Comparison of ENCODE assay signal across 12 mouse cellular contexts in the genomic region with DNA sequence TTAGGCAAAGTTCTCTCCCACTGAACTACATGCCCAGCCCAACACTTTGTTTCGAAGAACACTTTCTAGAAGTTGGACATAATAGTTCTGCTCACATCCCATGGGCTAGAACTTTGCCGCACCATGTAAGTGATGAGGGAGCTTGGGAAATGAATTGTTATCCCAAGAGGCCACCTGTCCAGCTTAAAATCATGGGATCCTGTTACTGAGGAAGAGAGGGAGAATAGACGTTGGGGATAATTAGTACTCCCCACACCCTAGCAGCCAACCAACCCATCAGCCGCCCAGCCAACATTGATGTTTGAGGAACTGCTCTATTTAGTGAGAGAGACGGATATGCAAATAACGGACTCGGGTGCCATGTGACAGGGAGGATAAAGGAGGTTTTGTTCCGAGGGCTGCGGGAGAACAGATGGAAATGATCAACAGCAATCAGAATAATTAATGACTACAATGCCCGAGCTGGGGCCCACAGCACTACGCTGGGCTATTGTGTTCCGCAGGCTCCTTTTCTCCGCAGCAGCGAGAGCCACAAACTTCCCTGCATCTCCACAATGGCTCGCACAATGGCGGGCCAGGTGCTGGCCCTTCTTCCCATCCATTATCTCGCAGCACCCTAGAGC. TPM values are rescaled to one million over a fixed set of nuclear protein-coding genes. Genes with fewer than 3 reads are reported as not detected.
A peak's percentile ranks its signal among the peaks of the same experiment; 100 is the strongest.
DNase-seq lines count a peak whose midpoint lies in the region; ATAC-seq and TF ChIP-seq lines count a peak whose summit lies in the region.
"Had no signal": no experiment of that assay in that cellular context is flagged by ENCODE, and none has a peak within 500 bp of the region (broad histone marks: within the 10 kb centered on the region; RNA-seq: fewer than 3 reads in every experiment).

No protein-coding gene starts in this region.

- TF ChIP-seq POLR2A in ES-Bruce4 (IDR thresholded peaks at IDR 0.05; ENCODE audit: insufficient read depth, low read length) = no peak

- peak; percentile 79 for ATAC-seq in forebrain, embryonic 14.5 days
- ATAC-seq in erythroblast, adult 5-6 weeks (replicated peaks; ENCODE audit: low FRiP score, poor library complexity, severe bottlenecking) = no peak

- H3K4me2 ChIP-seq in forebrain, embryonic 14.5 days (ENCODE audit: low read length) = peak overlapping the region; percentile 36; the same call in 1 of the 2 replicates
- H3K4me2 ChIP-seq: heart, embryonic 15.5 days; liver, embryonic 11.5 days had no signal

- TF ChIP-seq CTCF in ES-Bruce4 (IDR thresholded peaks at IDR 0.05; ENCODE audit: low read depth, low read length) = no peak

- H3K4me1 ChIP-seq in ES-Bruce4 (ENCODE audit: control insufficient read depth, insufficient read depth, low read length) = peaks cover 4% of the 10 kb centered on the region
- H3K4me1 ChIP-seq in forebrain, embryonic 14.5 days (ENCODE audit: control insufficient read depth, insufficient read depth, low read length) = peaks cover 32% of the 10 kb centered on the region
- H3K4me1 ChIP-seq in midbrain, embryonic 10.5 days = peaks cover 53% of the 10 kb centered on the region
- H3K4me1 ChIP-seq: heart, embryonic 15.5 days had no signal

- no peaks in the 10 kb centered on the region for H3K27me3 ChIP-seq in ES-Bruce4 (ENCODE audit: control insufficient read depth, insufficient read depth, low read length, poor library complexity, severe bottlenecking)
- H3K27me3 ChIP-seq in forebrain, embryonic 14.5 days (replicated peaks; ENCODE audit: control insufficient read depth, insufficient read depth, low read length) = peaks cover 9% of the 10 kb centered on the region
- H3K27me3 ChIP-seq in midbrain, embryonic 10.5 days (ENCODE audit: low read depth, poor library complexity, severe bottlenecking) = peaks cover 65% of the 10 kb centered on the region

- H3K27ac ChIP-seq in ES-Bruce4 (ENCODE audit: insufficient read depth, low read length) = peak overlapping the region; percentile 83
- peak overlapping the region; percentile 77 for H3K27ac ChIP-seq in forebrain, embryonic 14.5 days (ENCODE audit: low read depth, low read length)
- peak overlapping the region; percentile 69 for H3K27ac ChIP-seq in midbrain, embryonic 10.5 days (replicated peaks)
- H3K27ac ChIP-seq: heart, embryonic 15.5 days had no signal

- H3K4me3 ChIP-seq in ES-Bruce4 (ENCODE audit: low read depth, low read length) = no peak overlapping the region
- no peak overlapping the region for H3K4me3 ChIP-seq in forebrain, embryonic 14.5 days (ENCODE audit: low read depth, low read length)
- H3K4me3 ChIP-seq in midbrain, embryonic 10.5 days = peak overlapping the region; percentile 22; the same call in 1 of the 2 replicates
- H3K4me3 ChIP-seq: heart, embryonic 15.5 days had no signal

- TF ChIP-seq EP300 in ES-Bruce4 (IDR thresholded peaks at IDR 0.05; ENCODE audit: insufficient read depth, low read depth, low read length) = peak; percentile 97

- peak; percentile 70 for DNase-seq in brain, adult 2 months (ENCODE audit: low read depth, low spot score)
- DNase-seq in forebrain, embryonic 14.5 days (ENCODE audit: low spot score) = peak; percentile 87
- DNase-seq in midbrain, embryonic 10.5 days (ENCODE audit: low spot score) = peak; percentile 46
- no peak for DNase-seq in urinary bladder, adult 2 months (ENCODE audit: low spot score)
- DNase-seq in heart, postnatal 10 days = no peak
- no peak for DNase-seq in heart, postnatal 14 days
- DNase-seq: kidney, postnatal 4 days; thymus, postnatal 25 days had no signal

- H3K9ac ChIP-seq in ES-Bruce4 (ENCODE audit: low read depth, poor library complexity, severe bottlenecking) = no peak overlapping the region
- H3K9ac ChIP-seq in forebrain, embryonic 14.5 days (ENCODE audit: low read length) = no peak overlapping the region; the same call in 1 of the 2 replicates
- H3K9ac ChIP-seq: heart, embryonic 15.5 days had no signal

- 9% methylated on average over 17 of the region's 17 CpGs for WGBS in forebrain, embryonic 14.5 days
- 16% methylated on average over 17 of the region's 17 CpGs for WGBS in midbrain, embryonic 10.5 days

- H3K9me3 ChIP-seq in ES-Bruce4 (replicated peaks; ENCODE audit: control insufficient read depth, insufficient read depth, low read length, poor library complexity, severe bottlenecking) = no peaks in the 10 kb centered on the region
- no peaks in the 10 kb centered on the region for H3K9me3 ChIP-seq in forebrain, embryonic 14.5 days (replicated peaks; ENCODE audit: control insufficient read depth, low read length)
- no peaks in the 10 kb centered on the region for H3K9me3 ChIP-seq in midbrain, embryonic 10.5 days (replicated peaks)
- H3K9me3 ChIP-seq: heart, embryonic 15.5 days had no signal

- intact Hi-C loops in heart, postnatal 10 days (cut with DNase I) = no loop called here
- intact Hi-C loops in heart, postnatal 14 days (cut with DNase I) = no loop called here

- H3K36me3 ChIP-seq in ES-Bruce4 (ENCODE audit: control insufficient read depth, insufficient read depth, low read length, poor library complexity, severe bottlenecking) = no peaks in the 10 kb centered on the region
- no peaks in the 10 kb centered on the region for H3K36me3 ChIP-seq in forebrain, embryonic 14.5 days (ENCODE audit: control insufficient read depth, insufficient read depth, low read length)
- no peaks in the 10 kb centered on the region for H3K36me3 ChIP-seq in midbrain, embryonic 10.5 days
- H3K36me3 ChIP-seq: heart, embryonic 15.5 days had no signal

RNA-seq across cellular contexts. Expression of a gene that starts 16.4 kb away (rescaled TPM):
- polyA plus RNA-seq in ES-Bruce4 (2011; ENCODE audit: insufficient read depth, insufficient read length, low read depth, missing spikeins) = 26.6 and 28.8 TPM in 2 replicates
- polyA plus RNA-seq in forebrain, embryonic 14.5 days (2014; fragmentation: Nextera tagmentation; extraction: Ambion mirVana) = 53.2 and 61.1 TPM in 2 replicates
- 69.3 and 75.2 TPM in 2 replicates for polyA plus RNA-seq in midbrain, embryonic 10.5 days (2016; fragmentation: Nextera tagmentation; extraction: Ambion mirVana)
- polyA plus RNA-seq in urinary bladder, adult 2 months (2012; rRNA removed) = 49.8 and 54.0 TPM in 2 replicates
- 10 to 100 TPM; 40.9 to 46.2 TPM for total RNA-seq in heart, postnatal 10 days (2021)
- 10 to 100 TPM; 43.1 to 43.5 TPM for total RNA-seq in heart, postnatal 14 days (2021)
- 4.8 and 11.1 TPM in 2 replicates for total RNA-seq in erythroblast, adult 5-6 weeks (2015; ENCODE audit: low replicate concordance)
- total RNA-seq in erythroblast, adult 5-6 weeks (2017; ENCODE audit: low replicate concordance) = 4.7 and 4.9 TPM in 2 replicates

RNA-seq across cellular contexts. Expression of a gene that starts 58.2 kb away (rescaled TPM):
- 7.4 and 9.5 TPM in 2 replicates for polyA plus RNA-seq in ES-Bruce4 (2011; ENCODE audit: insufficient read depth, insufficient read length, low read depth, missing spikeins)
- polyA plus RNA-seq in forebrain, embryonic 14.5 days (2014; fragmentation: Nextera tagmentation; extraction: Ambion mirVana) = 8.4 and 10.8 TPM in 2 replicates
- polyA plus RNA-seq in midbrain, embryonic 10.5 days (2016; fragmentation: Nextera tagmentation; extraction: Ambion mirVana) = 1.9 and 2.8 TPM in 2 replicates
- polyA plus RNA-seq in urinary bladder, adult 2 months (2012; rRNA removed) = 0.16 and 0.18 TPM in 2 replicates
- under 1 TPM; 0.22 to 0.26 TPM for total RNA-seq in heart, postnatal 10 days (2021)
- under 1 TPM; 0.26 to 0.29 TPM for total RNA-seq in heart, postnatal 14 days (2021)
- not detected in 2 replicates for total RNA-seq in erythroblast, adult 5-6 weeks (2015; ENCODE audit: low replicate concordance)
- not detected in 2 replicates for total RNA-seq in erythroblast, adult 5-6 weeks (2017; ENCODE audit: low replicate concordance)

Comparison
In these comparisons a context has a peak if more than half of its experiments do, and no peak if none do; other contexts are left out.
1. DNase-seq: peak in brain, adult 2 months (single experiment), forebrain, embryonic 14.5 days (single experiment) and midbrain, embryonic 10.5 days (single experiment); none in urinary bladder, adult 2 months (single experiment), heart, postnatal 10 days (0 of 2) and heart, postnatal 14 days (0 of 2).
2. Peak in every context shown above with its lines, with median percentiles within 50 percentile points of each other: H3K27ac ChIP-seq.